Mouse (Mus musculus): Measurements from ENCODE around the gene Tmigd3. TPM values are rescaled to one million over a fixed set of nuclear protein-coding genes. Genes with fewer than 3 reads are reported as not detected.
"Not testable (repeated sequence)": the region's sequence is repeated elsewhere in the genome, so short reads cannot be mapped to it uniquely, and the experiment has no call there.

Tmigd3 gene
- total RNA-seq, 1 experiment from 2014 or later, result not detected

- no peak for DNase-seq
These were observed 33.5 kb downstream of the Tmigd3 start for GRCm38 (mm10) chr3:105904213-105904612.

- no peak for DNase-seq
These were observed 34.0 kb downstream of the Tmigd3 start for GRCm38 (mm10) chr3:105904721-105905120.

- DNase-seq, result no peak
These were observed 37.4 kb downstream of the Tmigd3 start for GRCm38 (mm10) chr3:105907956-105908655.

GRCm38 (mm10) chr3:105908976-105909375 lies 38.3 kb downstream of the Tmigd3 start:
- no peak for DNase-seq

GRCm38 (mm10) chr3:105910519-105911190 lies 40.0 kb downstream of the Tmigd3 start:
- peak; percentile 27 for DNase-seq

GRCm38 (mm10) chr3:105912097-105912880 lies 41.6 kb downstream of the Tmigd3 start:
- DNase-seq, result peak; percentile 27

GRCm38 (mm10) chr3:105913839-105914681 lies 43.4 kb downstream of the Tmigd3 start:
- DNase-seq, result no peak

GRCm38 (mm10) chr3:105915281-105915680 lies 44.6 kb downstream of the Tmigd3 start:
- DNase-seq, result no peak

GRCm38 (mm10) chr3:105916455-105916854 lies 45.8 kb downstream of the Tmigd3 start:
- DNase-seq, result not testable (repeated sequence)

- no peak for DNase-seq
These were observed 47.1 kb downstream of the Tmigd3 start for GRCm38 (mm10) chr3:105917656-105918354.

- no peak for DNase-seq
These were observed 47.6 kb downstream of the Tmigd3 start for GRCm38 (mm10) chr3:105918355-105918745.

GRCm38 (mm10) chr3:105920743-105921142 lies 50.0 kb downstream of the Tmigd3 start:
- DNase-seq, result not testable (repeated sequence)

- DNase-seq, result no peak
These were observed 51.3 kb downstream of the Tmigd3 start for GRCm38 (mm10) chr3:105921959-105922358.

GRCm38 (mm10) chr3:105924616-105925015 lies 53.9 kb downstream of the Tmigd3 start:
- DNase-seq, result no peak

- no peak for DNase-seq
These were observed 57.0 kb downstream of the Tmigd3 start for GRCm38 (mm10) chr3:105927561-105928194.

- no peak for DNase-seq
These were observed 57.5 kb downstream of the Tmigd3 start for GRCm38 (mm10) chr3:105928195-105928569.

- no peak for DNase-seq
These were observed 58.1 kb downstream of the Tmigd3 start for GRCm38 (mm10) chr3:105928781-105929180.

GRCm38 (mm10) chr3:105929821-105930220 lies 59.1 kb downstream of the Tmigd3 start:
- DNase-seq, result no peak

GRCm38 (mm10) chr3:105931095-105931494 lies 60.4 kb downstream of the Tmigd3 start:
- DNase-seq, result no peak

- no peak for DNase-seq
These were observed 61.8 kb downstream of the Tmigd3 start, which contains the start of gene I830077J02Rik for GRCm38 (mm10) chr3:105932240-105933071. TSS of gene I830077J02Rik (minus strand) at chr3:105932664.

Data from adrenal gland, postnatal 14 days (tissue).